Mouse (Mus musculus): Measurements from ENCODE around the gene Mtmr4.

Mtmr4 gene

GRCm38 (mm10) chr11:87611547-87611946 lies 19.6 kb downstream of the Mtmr4 start:
- no peak for DNase-seq (ENCODE audit: extremely low read depth, low read depth, low spot score)

- DNase-seq (ENCODE audit: extremely low read depth, low read depth, low spot score) = peak; percentile 87
Observed at GRCm38 (mm10) chr11:87613972-87614371, 22.0 kb downstream of the Mtmr4 start.

- no peak for DNase-seq (ENCODE audit: extremely low read depth, low read depth, low spot score)
Observed at GRCm38 (mm10) chr11:87615551-87615950, 23.6 kb downstream of the Mtmr4 start.

- no peak for DNase-seq (ENCODE audit: extremely low read depth, low read depth, low spot score)
Observed at GRCm38 (mm10) chr11:87615952-87616351, 24.0 kb downstream of the Mtmr4 start.

- DNase-seq (ENCODE audit: extremely low read depth, low read depth, low spot score) = no peak
Observed at GRCm38 (mm10) chr11:87616790-87617474, 25.0 kb downstream of the Mtmr4 start, which contains the start of gene Hsf5. Gene Hsf5 (plus strand): TSS chr11:87617164.

- no peak for DNase-seq (ENCODE audit: extremely low read depth, low read depth, low spot score)
Observed at GRCm38 (mm10) chr11:87617606-87618005, 25.6 kb downstream of the Mtmr4 start.

GRCm38 (mm10) chr11:87623160-87623559 lies 31.2 kb downstream of the Mtmr4 start:
- no peak for DNase-seq (ENCODE audit: extremely low read depth, low read depth, low spot score)

- DNase-seq (ENCODE audit: extremely low read depth, low read depth, low spot score) = no peak
Observed at GRCm38 (mm10) chr11:87629859-87630258, 37.9 kb downstream of the Mtmr4 start.

- DNase-seq (ENCODE audit: extremely low read depth, low read depth, low spot score) = no peak
Observed at GRCm38 (mm10) chr11:87638793-87639192, 46.8 kb downstream of the Mtmr4 start.

GRCm38 (mm10) chr11:87639206-87639605 lies 47.2 kb downstream of the Mtmr4 start:
- DNase-seq (ENCODE audit: extremely low read depth, low read depth, low spot score) = no peak

GRCm38 (mm10) chr11:87642865-87643264 lies 50.9 kb downstream of the Mtmr4 start:
- no peak for DNase-seq (ENCODE audit: extremely low read depth, low read depth, low spot score)

- no peak for DNase-seq (ENCODE audit: extremely low read depth, low read depth, low spot score)
Observed at GRCm38 (mm10) chr11:87654693-87655092, 62.7 kb downstream of the Mtmr4 start.

GRCm38 (mm10) chr11:87659216-87659615 lies 67.3 kb downstream of the Mtmr4 start:
- no peak for DNase-seq (ENCODE audit: extremely low read depth, low read depth, low spot score)

GRCm38 (mm10) chr11:87662407-87662806 lies 70.4 kb downstream of the Mtmr4 start, which contains the start of gene Rnf43:
Gene Rnf43 (plus strand): TSS chr11:87662722.
- peak; percentile 78 for DNase-seq (ENCODE audit: extremely low read depth, low read depth, low spot score)

- DNase-seq (ENCODE audit: extremely low read depth, low read depth, low spot score) = no peak
Observed at GRCm38 (mm10) chr11:87662822-87663221, 70.9 kb downstream of the Mtmr4 start.

GRCm38 (mm10) chr11:87663948-87664347 lies 72.0 kb downstream of the Mtmr4 start:
- no peak for DNase-seq (ENCODE audit: extremely low read depth, low read depth, low spot score)

GRCm38 (mm10) chr11:87664521-87664920 lies 72.6 kb downstream of the Mtmr4 start:
- no peak for DNase-seq (ENCODE audit: extremely low read depth, low read depth, low spot score)

- DNase-seq (ENCODE audit: extremely low read depth, low read depth, low spot score) = no peak
Observed at GRCm38 (mm10) chr11:87665224-87665623, 73.3 kb downstream of the Mtmr4 start.

GRCm38 (mm10) chr11:87665658-87666057 lies 73.7 kb downstream of the Mtmr4 start:
- no peak for DNase-seq (ENCODE audit: extremely low read depth, low read depth, low spot score)
